Mouse (Mus musculus) CD4-positive, CD25-positive, alpha-beta regulatory T cell (primary cell): ENCODE results near the gene Dmrt2. TPM values are rescaled to one million over a fixed set of nuclear protein-coding genes. Genes with fewer than 3 reads are reported as not detected.

Experiments used
- polyA plus RNA-seq: library from polyadenylated mRNA; unstranded; fragments of 100-300 nt; shearing (Covaris generic); gene quantifications from one replicate; pipeline ENCODE4 v1.2.1, GENCODE M21; 2017

The Dmrt2 gene
- polyA plus RNA-seq = 0.39 TPM

DNA sequence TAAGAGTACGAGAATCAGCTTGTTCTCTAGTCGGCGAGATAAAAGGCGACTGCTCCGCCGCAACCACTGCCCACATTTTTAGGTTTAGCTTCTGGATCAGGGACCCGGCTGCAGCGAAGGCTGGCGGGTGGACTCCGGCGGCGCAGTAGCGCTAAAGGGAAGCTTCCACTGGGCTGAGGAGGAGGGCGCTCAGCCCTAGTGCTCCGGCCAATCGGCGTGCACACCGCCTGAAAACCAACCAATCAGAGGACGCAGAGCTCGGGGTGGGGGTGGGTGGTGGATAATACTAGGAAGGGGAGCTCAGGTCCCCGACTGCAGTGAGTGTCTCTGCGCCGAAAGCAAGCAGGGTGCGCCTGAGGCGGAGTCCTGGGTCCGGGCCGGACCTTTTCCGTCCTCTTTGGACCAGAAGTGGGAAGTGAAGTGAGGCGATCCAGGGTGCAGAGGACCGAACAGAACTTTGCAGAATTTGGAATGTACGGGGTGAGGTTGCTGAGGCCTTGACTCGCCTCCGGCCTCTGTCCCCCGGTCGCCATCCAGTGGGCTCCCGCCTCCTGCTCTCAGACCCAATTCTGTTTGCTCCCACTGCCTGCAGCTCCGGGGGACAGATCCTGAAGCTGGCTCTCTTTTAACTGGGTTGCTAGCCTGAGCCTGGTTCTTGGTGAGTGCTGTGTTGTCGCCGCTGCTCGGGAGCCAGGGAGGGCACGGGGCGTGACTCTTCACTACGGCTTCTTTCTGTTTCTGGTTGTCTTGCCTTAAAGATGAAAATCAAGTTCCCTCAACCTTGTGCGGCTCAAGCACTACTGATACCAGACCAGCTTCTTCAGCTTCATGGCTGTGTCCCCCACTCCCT is at the start of gene Dmrt2:
Dmrt2 (plus strand) TSS at position 311 of the 850 bp plus-strand sequence.

Other genes starting within 250 kb of the Dmrt2 start
- not detected for gene Dmrt1, start 166.8 kb upstream of the Dmrt2 start, polyA plus RNA-seq
- gene Dmrt3, start 62.1 kb upstream of the Dmrt2 start, polyA plus RNA-seq = not detected